Mouse (Mus musculus) lung, embryonic 16.5 days (tissue): ENCODE results near the gene Pik3ip1. TPM values are rescaled to one million over a fixed set of nuclear protein-coding genes. Genes with fewer than 3 reads are reported as not detected.

ENCODE experiments used
- ATAC-seq: fragments of 200-750 bp; cut with Nextera tagmentation; 2 replicates; pipeline ENCODE4 v1.8.0; 2017; ENCODE audit warnings: low read depth, mild to moderate bottlenecking, moderate library complexity
- H3K27ac ChIP-seq: fragments of 300-500 bp; sonication (generic); 2 replicates; pipeline ENCODE4 v1.5.1; 2014; ENCODE audit warnings: mild to moderate bottlenecking, control low read depth, low read length
- H3K27me3 ChIP-seq: fragments of 300-500 bp; sonication (generic); 2 replicates; pipeline ENCODE4 v1.6.1; 2014; ENCODE audit warnings: low read depth, low read length, mixed read lengths; ENCODE audit not compliant: control insufficient read depth, insufficient read depth
- H3K36me3 ChIP-seq: fragments of 300-500 bp; sonication (generic); 2 replicates; pipeline ENCODE4 v1.6.1; 2014; ENCODE audit warnings: low read length; ENCODE audit not compliant: control insufficient read depth, insufficient read depth
- H3K4me1 ChIP-seq: fragments of 300-500 bp; sonication (generic); replicated peaks from 2 replicates; pipeline ENCODE4 v1.6.1; 2014; ENCODE audit warnings: low read length, mixed read lengths; ENCODE audit not compliant: control insufficient read depth, insufficient read depth
- H3K4me2 ChIP-seq: fragments of 300-500 bp; sonication (generic); 2 replicates; pipeline ENCODE4 v1.6.1; 2014; ENCODE audit warnings: low read depth, low read length, control low read depth
- H3K4me3 ChIP-seq: fragments of 300-500 bp; sonication (generic); 2 replicates; pipeline ENCODE4 v1.5.1; 2014; ENCODE audit warnings: mild to moderate bottlenecking, low read length, control low read depth
- H3K9ac ChIP-seq: fragments of 300-500 bp; sonication (generic); 2 replicates; pipeline ENCODE4 v1.6.1; 2014; ENCODE audit warnings: low read length, control low read depth
- H3K9me3 ChIP-seq: fragments of 300-500 bp; sonication (generic); 2 replicates; pipeline ENCODE4 v1.6.1; 2016; ENCODE audit warnings: low read length; ENCODE audit not compliant: control insufficient read depth
- WGBS: fragments of 180-500 bp; shearing (Covaris S2); extraction: QIAGEN DNeasy Blood & Tissue Kit; methylation state at CpG from one replicate; pipeline ENCODE4 v1.1.7; 2014; 5-methylcytosine and 5-hydroxymethylcytosine counted together
- polyA plus RNA-seq: library from polyadenylated mRNA; unstranded; fragments of >200 nt; fragmentation: Nextera tagmentation; extraction: Ambion mirVana; gene quantifications from 2 replicates; pipeline ENCODE4 v1.2.1, GENCODE M21; 2015

Gene Pik3ip1
- polyA plus RNA-seq, 1 experiment from 2014 or later: 11.8 TPM

GRCm38 (mm10) chr11:3341476-3341875, 11.3 kb downstream of the Pik3ip1 start:
- peaks cover 9% of the 10 kb centered on the region for H3K4me1 ChIP-seq
- H3K4me2 ChIP-seq: no peak overlapping the region
- no peak overlapping the region for H3K9ac ChIP-seq
- H3K9me3 ChIP-seq: no peaks in the 10 kb centered on the region
- 77% methylated on average over 5 of the region's 5 CpGs for WGBS
- no peak overlapping the region for H3K27ac ChIP-seq
- H3K4me3 ChIP-seq: no peak overlapping the region
- no peaks in the 10 kb centered on the region for H3K27me3 ChIP-seq
- no peak for ATAC-seq
- peaks cover 10% of the 10 kb centered on the region; the same call in 1 of the 2 replicates for H3K36me3 ChIP-seq

- H3K4me3 ChIP-seq: no peak overlapping the region
- no peak overlapping the region for H3K27ac ChIP-seq
- no peak overlapping the region for H3K4me2 ChIP-seq
- no peaks in the 10 kb centered on the region for H3K9me3 ChIP-seq
- peaks cover 10% of the 10 kb centered on the region; the same call in 1 of the 2 replicates for H3K36me3 ChIP-seq
- no peaks in the 10 kb centered on the region for H3K27me3 ChIP-seq
- no peak overlapping the region for H3K9ac ChIP-seq
- no peak for ATAC-seq
- WGBS: 92% methylated on average over 3 of the region's 3 CpGs
- peaks cover 10% of the 10 kb centered on the region for H3K4me1 ChIP-seq
Observed at GRCm38 (mm10) chr11:3344916-3345315, 14.7 kb downstream of the Pik3ip1 start.

DNA sequence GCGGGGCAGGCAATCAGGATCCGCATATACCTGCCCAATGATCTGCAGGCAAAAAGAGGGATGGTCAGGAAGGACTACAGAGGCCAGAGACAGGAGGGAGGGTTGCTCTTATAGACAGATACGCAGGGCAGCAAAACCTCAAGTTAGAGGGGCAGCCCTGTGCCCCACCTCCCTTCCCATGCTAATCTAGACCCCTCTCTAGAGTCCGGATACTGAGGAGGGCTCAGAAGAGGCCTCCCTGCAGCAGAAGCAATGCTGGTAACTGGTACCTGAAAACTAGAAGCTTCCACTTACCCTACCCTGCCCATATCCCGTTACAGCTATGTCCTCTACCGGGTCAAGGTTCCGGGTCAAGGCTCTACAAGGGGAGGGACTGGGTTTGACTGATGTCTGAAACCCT, 16.1 kb downstream of the Pik3ip1 start:
- no peaks in the 10 kb centered on the region for H3K9me3 ChIP-seq
- no peak overlapping the region for H3K9ac ChIP-seq
- no peak overlapping the region for H3K4me3 ChIP-seq
- no peaks in the 10 kb centered on the region for H3K27me3 ChIP-seq
- 86% methylated on average over 7 of the region's 7 CpGs for WGBS
- H3K4me1 ChIP-seq: peaks cover 10% of the 10 kb centered on the region
- ATAC-seq: no peak
- H3K4me2 ChIP-seq: no peak overlapping the region
- no peak overlapping the region for H3K27ac ChIP-seq
- peaks cover 18% of the 10 kb centered on the region for H3K36me3 ChIP-seq

DNA sequence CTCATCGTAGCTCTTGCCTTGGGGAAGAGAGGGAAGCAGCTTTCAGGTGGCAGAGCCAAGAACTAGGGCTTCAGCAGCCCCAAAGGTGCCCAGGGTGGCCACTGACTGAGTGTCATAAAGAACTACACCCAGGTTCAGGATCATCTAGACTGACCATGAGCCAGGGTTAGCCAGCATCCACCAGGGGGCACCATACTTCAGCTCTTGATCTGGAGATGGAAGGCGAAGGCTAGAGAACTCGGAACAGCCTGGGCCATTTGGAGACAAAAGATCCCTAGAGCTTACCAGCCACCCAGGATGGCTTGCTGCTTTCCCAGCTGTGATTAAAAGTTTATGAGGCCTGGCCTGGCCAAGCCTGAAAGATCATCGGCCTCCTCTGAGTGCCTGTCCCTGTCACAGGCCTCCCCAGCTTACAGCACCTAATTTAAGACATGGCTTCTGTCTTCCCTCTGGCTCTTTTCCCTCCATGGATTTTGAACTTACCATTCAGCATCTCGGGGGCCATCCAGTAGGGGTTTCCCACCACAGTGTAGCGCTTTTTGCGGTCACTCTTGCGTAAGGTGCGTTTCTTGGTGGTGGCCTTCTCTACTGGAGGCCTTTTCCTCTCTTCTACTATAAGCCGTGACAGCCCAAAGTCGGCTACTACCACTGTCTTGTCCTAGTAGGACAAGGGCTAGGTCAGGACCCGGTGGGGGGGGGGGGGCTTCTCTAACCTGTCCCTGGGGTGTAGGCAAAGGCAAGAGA, 17.1 kb downstream of the Pik3ip1 start:
- Histone ChIP-seq H3K27ac (no peak overlapping the region; the same call in 1 of the 2 replicates), H3K4me2 (no peak overlapping the region), H3K4me1 (peaks cover 10% of the 10 kb centered on the region), H3K4me3 (no peak overlapping the region), H3K9me3 (no peaks in the 10 kb centered on the region), H3K36me3 (peaks cover 23% of the 10 kb centered on the region), H3K27me3 (no peaks in the 10 kb centered on the region), H3K9ac (0 out of 2 replicates have a peak overlapping the region, but pooled peaks have one; percentile 13)
- WGBS: 63% methylated on average over 12 of the region's 12 CpGs
- ATAC-seq: peak; percentile 76

GRCm38 (mm10) chr11:3347835-3348195, 17.6 kb downstream of the Pik3ip1 start:
- Histone ChIP-seq H3K27me3 (no peaks in the 10 kb centered on the region), H3K4me2 (no peak overlapping the region), H3K27ac (no peak overlapping the region), H3K4me3 (no peak overlapping the region), H3K9me3 (no peaks in the 10 kb centered on the region), H3K36me3 (peaks cover 28% of the 10 kb centered on the region), H3K9ac (no peak overlapping the region), H3K4me1 (peaks cover 10% of the 10 kb centered on the region)
- ATAC-seq: no peak

DNA sequence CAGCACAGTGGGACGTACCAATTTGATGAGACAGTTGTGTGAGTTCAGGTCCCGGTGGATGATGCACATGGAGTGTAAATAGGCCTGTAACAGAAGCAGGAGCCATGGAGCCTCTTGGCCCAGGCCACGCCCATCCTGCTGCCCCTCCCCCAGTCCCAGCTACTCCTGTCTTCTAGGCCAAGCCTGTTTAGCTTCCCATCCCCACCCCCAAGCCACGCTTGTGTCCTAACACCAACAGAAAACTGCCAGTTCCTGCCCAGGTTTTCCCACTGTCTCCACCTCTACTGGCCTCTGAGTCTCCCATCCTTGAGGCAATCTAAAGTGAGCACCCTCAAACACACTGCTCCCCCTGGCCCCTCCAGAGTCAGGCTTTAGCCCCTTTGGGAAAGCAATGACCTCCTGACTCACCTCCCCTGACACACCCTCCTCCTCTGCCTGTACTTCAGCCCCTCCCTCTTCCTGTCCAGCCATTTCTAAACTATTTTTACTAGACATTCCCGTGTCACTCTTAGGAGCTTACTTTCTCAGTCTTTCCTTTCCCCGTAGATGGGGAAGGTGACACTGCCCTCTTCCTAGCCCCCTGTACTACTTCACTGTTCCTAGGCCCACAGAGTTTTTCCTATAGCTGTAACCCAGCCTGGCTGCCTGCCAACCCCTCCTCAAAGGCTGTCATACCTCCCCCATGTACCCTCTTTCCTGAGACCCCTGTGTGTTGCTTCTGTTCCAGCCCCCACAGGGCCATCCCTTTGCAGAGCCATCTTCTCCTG, 18.6 kb downstream of the Pik3ip1 start:
- Histone ChIP-seq H3K27me3 (no peaks in the 10 kb centered on the region), H3K36me3 (peaks cover 32% of the 10 kb centered on the region), H3K4me1 (peaks cover 10% of the 10 kb centered on the region), H3K4me3 (no peak overlapping the region), H3K9ac (peak overlapping the region; percentile 36; the same call in 1 of the 2 replicates), H3K4me2 (no peak overlapping the region), H3K9me3 (no peaks in the 10 kb centered on the region), H3K27ac (peak overlapping the region; percentile 15)
- 29% methylated on average over 6 of the region's 6 CpGs for WGBS
- peak; percentile 48 for ATAC-seq

DNA sequence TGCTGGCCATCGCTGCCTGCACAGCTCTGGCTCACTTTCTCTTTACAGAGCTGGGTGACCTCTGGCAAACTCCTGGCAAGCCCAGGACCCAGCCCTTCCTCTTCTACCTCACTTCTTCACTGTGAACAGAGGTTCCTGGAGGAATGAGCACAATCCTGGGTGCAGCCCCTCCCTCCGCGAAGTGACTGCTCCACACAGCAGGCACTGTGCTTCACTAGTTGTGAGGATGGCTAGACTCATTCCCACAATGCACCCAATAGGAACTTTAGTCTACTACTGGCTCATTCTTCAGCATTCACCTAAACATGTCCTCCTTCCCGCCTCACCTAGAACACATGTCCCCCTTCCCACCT, 19.1 kb downstream of the Pik3ip1 start:
- Histone ChIP-seq H3K4me3 (no peak overlapping the region), H3K27me3 (no peaks in the 10 kb centered on the region), H3K9me3 (no peaks in the 10 kb centered on the region), H3K36me3 (peaks cover 37% of the 10 kb centered on the region), H3K4me1 (peaks cover 10% of the 10 kb centered on the region), H3K9ac (peak overlapping the region; percentile 36; the same call in 1 of the 2 replicates), H3K4me2 (no peak overlapping the region), H3K27ac (peak overlapping the region; percentile 3; the same call in 1 of the 2 replicates)
- ATAC-seq: no peak
- WGBS: 80% methylated on average over 4 of the region's 4 CpGs

DNA sequence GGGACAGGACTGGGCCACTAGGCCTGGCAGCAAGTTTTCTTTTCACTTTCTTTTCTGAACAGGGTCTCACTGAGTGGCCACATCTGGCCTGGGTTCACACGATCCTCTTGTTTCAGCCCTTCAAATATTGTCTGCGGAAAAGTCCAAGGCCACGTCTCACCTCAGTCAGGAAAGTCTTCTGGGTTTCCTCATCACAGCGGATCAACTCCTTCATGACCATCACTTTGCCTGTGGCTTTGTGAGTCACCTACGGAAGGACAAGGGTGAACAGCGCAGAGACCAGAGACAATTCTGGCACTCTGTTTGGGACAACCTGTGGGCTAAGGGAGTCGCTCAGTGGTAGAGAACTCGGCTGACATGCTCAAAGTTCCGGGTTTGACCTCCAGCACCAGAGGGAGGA, 21.9 kb downstream of the Pik3ip1 start:
- Histone ChIP-seq H3K27ac (no peak overlapping the region), H3K4me3 (no peak overlapping the region), H3K9ac (no peak overlapping the region), H3K36me3 (peaks cover 41% of the 10 kb centered on the region), H3K27me3 (no peaks in the 10 kb centered on the region), H3K9me3 (no peaks in the 10 kb centered on the region), H3K4me2 (no peak overlapping the region), H3K4me1 (peaks cover 10% of the 10 kb centered on the region)
- ATAC-seq: no peak
- WGBS: 90% methylated on average over 9 of the region's 9 CpGs

- ATAC-seq: no peak
- Histone ChIP-seq H3K4me2 (no peak overlapping the region), H3K27me3 (no peaks in the 10 kb centered on the region), H3K4me3 (no peak overlapping the region), H3K9me3 (no peaks in the 10 kb centered on the region), H3K4me1 (peaks cover 10% of the 10 kb centered on the region), H3K9ac (no peak overlapping the region), H3K27ac (no peak overlapping the region), H3K36me3 (peaks cover 47% of the 10 kb centered on the region)
- WGBS: 54% methylated on average over 18 of the region's 18 CpGs
Observed at GRCm38 (mm10) chr11:3352990-3353585, 22.9 kb downstream of the Pik3ip1 start.
